Mouse (Mus musculus): ENCODE results near the gene Rdx.

- no peak for TF ChIP-seq POLR2A (IDR thresholded peaks at IDR 0.05; ENCODE audit: borderline replicate concordance, extremely low read depth, insufficient read depth, insufficient read length, poor library complexity, severe bottlenecking)
- TF ChIP-seq CTCF (IDR thresholded peaks at IDR 0.05; ENCODE audit: borderline replicate concordance, extremely low read depth, insufficient read depth, insufficient read length): no peak
Observed at GRCm38 (mm10) chr9:52052221-52052620, 5.2 kb downstream of the Rdx start.

Data from brain, embryonic 14.5 days (tissue).